In the genomic region with DNA sequence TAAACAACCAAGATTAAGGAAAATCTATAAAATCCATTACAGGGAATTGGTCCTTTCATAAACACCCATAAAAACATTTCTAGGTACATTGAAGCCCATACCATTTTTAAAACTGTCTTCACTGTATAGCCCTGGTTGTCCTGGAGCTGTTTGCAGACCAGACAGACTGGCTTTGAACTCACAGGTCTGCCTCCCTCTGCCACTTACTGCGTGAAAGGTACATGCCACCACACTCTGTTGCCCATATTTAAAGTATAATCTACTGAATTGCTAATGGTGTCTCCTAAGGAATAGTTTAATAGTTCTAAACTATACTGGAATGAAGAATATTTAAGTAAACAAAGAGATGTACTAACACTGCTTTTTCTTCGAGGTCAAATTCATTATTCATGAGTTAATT, we compare ENCODE assay signal across 8 mouse cellular contexts. TPM values are rescaled to one million over a fixed set of nuclear protein-coding genes. Genes with fewer than 3 reads are reported as not detected.
DNase-seq lines count a peak whose midpoint lies in the region; ATAC-seq and TF ChIP-seq lines count a peak whose summit lies in the region.

No protein-coding gene starts in this region.

- peaks cover 89% of the 10 kb centered on the region for H3K79me3 ChIP-seq in C2C12 (ENCODE audit: low read depth)

- ATAC-seq in erythroblast, adult 5-6 weeks (replicated peaks; ENCODE audit: low FRiP score, poor library complexity, severe bottlenecking) = no peak
- no peak for ATAC-seq in forebrain, postnatal 0 days
- no peak for ATAC-seq in liver, embryonic 15.5 days (ENCODE audit: insufficient read depth)

- H3K9ac ChIP-seq in forebrain, postnatal 0 days = peak overlapping the region; percentile 63; the same call in 1 of the 2 replicates
- H3K9ac ChIP-seq in liver, embryonic 15.5 days = no peak overlapping the region

- H3K79me2 ChIP-seq in C2C12 (ENCODE audit: control insufficient read depth, insufficient read depth) = peaks cover 98% of the 10 kb centered on the region

- peak overlapping the region; percentile 91 for H3K27ac ChIP-seq in forebrain, postnatal 0 days (ENCODE audit: low read depth, low read length)
- H3K27ac ChIP-seq in liver, embryonic 15.5 days (replicated peaks) = no peak overlapping the region

- peaks cover 76% of the 10 kb centered on the region for H3K36me3 ChIP-seq in erythroblast, embryonic 14.5 days (ENCODE audit: control insufficient read depth)
- H3K36me3 ChIP-seq in C2C12 (ENCODE audit: control insufficient read depth, insufficient read depth) = peaks cover 25% of the 10 kb centered on the region
- no peaks in the 10 kb centered on the region for H3K36me3 ChIP-seq in forebrain, postnatal 0 days (ENCODE audit: insufficient read depth)
- peaks cover 38% of the 10 kb centered on the region for H3K36me3 ChIP-seq in liver, embryonic 15.5 days (replicated peaks)

- no peak for TF ChIP-seq CTCF in C2C12 (IDR thresholded peaks at IDR 0.05; ENCODE audit: control insufficient read depth, insufficient read depth, insufficient read length)
- no peak for TF ChIP-seq CTCF in forebrain, postnatal 0 days (IDR thresholded peaks at IDR 0.05; ENCODE audit: low read depth)

- WGBS in forebrain, postnatal 0 days = 54% methylated on average over 2 of the region's 2 CpGs
- WGBS in liver, embryonic 15.5 days (ENCODE audit: insufficient replicate concordance) = 70% methylated on average over 2 of the region's 2 CpGs

- DNase-seq in forebrain, postnatal 0 days = no peak
- DNase-seq in adrenal gland, postnatal 10 days = no peak
- no peak for DNase-seq in adrenal gland, postnatal 36 days
- DNase-seq in cerebellum, adult 8-10 months = no peak

- peak overlapping the region; percentile 34 for H3ac ChIP-seq in C2C12 (ENCODE audit: control insufficient read depth, insufficient read length, low read depth)

- no peaks in the 10 kb centered on the region for H3K27me3 ChIP-seq in erythroblast, embryonic 14.5 days (ENCODE audit: control insufficient read depth)
- H3K27me3 ChIP-seq in C2C12 (ENCODE audit: control insufficient read depth, insufficient read depth, insufficient read length) = no peaks in the 10 kb centered on the region
- H3K27me3 ChIP-seq in forebrain, postnatal 0 days (ENCODE audit: insufficient read depth, low read length) = no peaks in the 10 kb centered on the region
- no peaks in the 10 kb centered on the region for H3K27me3 ChIP-seq in liver, embryonic 15.5 days

- no peaks in the 10 kb centered on the region for H3K9me3 ChIP-seq in erythroblast, embryonic 14.5 days (ENCODE audit: control insufficient read depth, low read length)
- H3K9me3 ChIP-seq in forebrain, postnatal 0 days (ENCODE audit: low read length) = no peaks in the 10 kb centered on the region
- H3K9me3 ChIP-seq in liver, embryonic 15.5 days (replicated peaks) = no peaks in the 10 kb centered on the region

- H3K4me2 ChIP-seq in forebrain, postnatal 0 days (ENCODE audit: low read depth) = peak overlapping the region; percentile 63
- H3K4me2 ChIP-seq in liver, embryonic 15.5 days = peak overlapping the region; percentile 73

- H3K4me1 ChIP-seq in erythroblast, embryonic 14.5 days (ENCODE audit: control insufficient read depth) = peaks cover 58% of the 10 kb centered on the region
- peaks cover 11% of the 10 kb centered on the region for H3K4me1 ChIP-seq in forebrain, postnatal 0 days (ENCODE audit: insufficient read depth)
- peaks cover 53% of the 10 kb centered on the region for H3K4me1 ChIP-seq in liver, embryonic 15.5 days (replicated peaks)

- peak overlapping the region; percentile 81 for H3K4me3 ChIP-seq in erythroblast, embryonic 14.5 days (replicated peaks)
- no peak overlapping the region for H3K4me3 ChIP-seq in C2C12 (ENCODE audit: insufficient read depth, poor library complexity, severe bottlenecking)
- peak overlapping the region; percentile 49 for H3K4me3 ChIP-seq in forebrain, postnatal 0 days (ENCODE audit: low read depth, low read length)
- H3K4me3 ChIP-seq in liver, embryonic 15.5 days (replicated peaks) = peak overlapping the region; percentile 67; the same call in 1 of the 2 replicates

TF ChIP-seq in C2C12, 6 proteins besides CTCF, POLR2A, EP300 and RAD21:
- TF ChIP-seq FOSL1 (IDR thresholded peaks at IDR 0.05; ENCODE audit: insufficient read depth, low read length, poor library complexity, severe bottlenecking) = no peak
- TF ChIP-seq CEBPB (IDR thresholded peaks at IDR 0.05; ENCODE audit: low read depth) = no peak
- TF ChIP-seq USF1 (IDR thresholded peaks at IDR 0.05; ENCODE audit: low read depth) = no peak
- no peak for TF ChIP-seq MYOG (IDR thresholded peaks at IDR 0.05; ENCODE audit: control insufficient read depth, extremely low read depth, insufficient read length)
- no peak for TF ChIP-seq MYOD1 (IDR thresholded peaks at IDR 0.05; ENCODE audit: control insufficient read depth, insufficient read length, low read depth)
- TF ChIP-seq MAX (IDR thresholded peaks at IDR 0.05) = no peak
TF ChIP-seq in C2C12: peak in this region for 0.

RNA-seq across cellular contexts. Expression of a gene that starts 5.1 kb away (rescaled TPM):
- 6.4 and 7.1 TPM in 2 replicates for polyA plus RNA-seq in erythroblast, embryonic 14.5 days (2012)
- 125 and 149 TPM in 2 replicates for total RNA-seq in erythroblast, adult 5-6 weeks (2015; ENCODE audit: low replicate concordance)
- total RNA-seq in erythroblast, adult 5-6 weeks (2017; ENCODE audit: low replicate concordance) = 546 and 581 TPM in 2 replicates
- 5.8 TPM for polyA plus RNA-seq in C2C12 (2012; fragmentation: generic; extraction: Trizol)
- 31.9 and 53.9 TPM in 2 replicates for total RNA-seq in forebrain, postnatal 0 days (2014; rRNA removed)
- polyA plus RNA-seq in forebrain, postnatal 0 days (2015; fragmentation: Nextera tagmentation; extraction: Ambion mirVana) = 20.2 and 32.0 TPM in 2 replicates
- polyA plus RNA-seq in liver, embryonic 15.5 days (2015; fragmentation: Nextera tagmentation; extraction: Ambion mirVana) = 20.1 and 22.1 TPM in 2 replicates
- total RNA-seq in adrenal gland, postnatal 10 days (2021) = 10 to 100 TPM; 42.8 to 62.0 TPM
- total RNA-seq in adrenal gland, postnatal 36 days (2021) = 10 to 100 TPM; 40.9 to 41.6 TPM
